Comparison of ENCODE assay signal across 8 mouse cellular contexts in the genomic region with DNA sequence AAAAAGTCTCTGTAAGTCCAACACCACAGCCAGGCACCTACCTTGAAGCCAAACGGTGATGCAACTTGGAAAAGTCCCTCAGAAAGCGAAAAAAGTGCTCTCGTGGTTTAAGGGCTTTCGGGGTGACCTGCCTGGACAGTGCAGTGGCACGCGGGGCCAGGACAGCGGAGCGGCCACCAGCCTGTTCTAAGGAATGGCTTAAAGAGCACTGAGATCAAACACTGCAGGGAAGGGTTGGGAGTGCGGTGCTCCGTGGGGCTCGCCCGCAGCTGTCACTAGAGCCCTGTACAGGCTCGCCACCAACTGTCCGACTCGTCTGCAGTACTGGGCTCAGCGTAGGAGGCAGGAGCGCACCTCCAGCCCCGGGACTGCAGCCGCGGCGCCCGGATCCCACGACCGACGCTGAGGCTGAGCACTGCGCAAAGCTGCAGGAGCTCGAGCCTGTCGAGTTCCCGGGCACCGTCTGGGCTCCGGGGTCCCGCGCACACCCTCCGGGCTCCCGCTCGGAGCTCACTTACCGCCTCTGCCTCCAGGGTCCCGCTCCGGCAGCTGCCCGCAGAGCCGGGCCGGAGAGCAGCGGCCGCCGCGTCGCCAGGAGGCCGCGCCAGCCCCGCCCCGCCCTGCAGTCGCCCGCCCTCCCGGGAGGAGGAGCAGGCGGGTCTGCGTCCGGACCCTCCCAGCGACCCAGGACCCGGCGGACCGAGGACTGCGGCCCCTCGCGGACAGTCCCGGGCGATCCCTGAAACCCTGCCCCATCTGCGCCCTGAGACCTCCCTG. TPM values are rescaled to one million over a fixed set of nuclear protein-coding genes. Genes with fewer than 3 reads are reported as not detected.
A peak's percentile ranks its signal among the peaks of the same experiment; 100 is the strongest.
DNase-seq lines count a peak whose midpoint lies in the region; ATAC-seq and TF ChIP-seq lines count a peak whose summit lies in the region.

A gene (minus strand): TSS at position 612 of the 777 bp plus-strand sequence.

- H3K9ac ChIP-seq in heart, adult 2 months (ENCODE audit: low read depth, low read length): peak within 1 kb of the TSS; percentile 83
- H3K9ac ChIP-seq in liver, postnatal 0 days (replicated peaks): peak within 1 kb of the TSS; percentile 67
- peak within 1 kb of the TSS; percentile 54 for H3K9ac ChIP-seq in neural tube, embryonic 15.5 days (replicated peaks)

- ATAC-seq in liver, postnatal 0 days: peak; percentile 91
- ATAC-seq in neural tube, embryonic 15.5 days (ENCODE audit: low FRiP score): peak; percentile 81

- peak within 1 kb of the TSS; percentile 71; the same call in 1 of the 2 replicates for H3K27ac ChIP-seq in left cerebral cortex, adult 2 months
- H3K27ac ChIP-seq in heart, adult 2 months: peak within 1 kb of the TSS; percentile 90
- H3K27ac ChIP-seq in liver, postnatal 0 days (ENCODE audit: low read depth): peak within 1 kb of the TSS; percentile 66
- H3K27ac ChIP-seq in neural tube, embryonic 15.5 days (replicated peaks): no peak within 1 kb of the TSS; the same call in 1 of the 2 replicates

- 1% methylated on average over 64 of the region's 67 CpGs for WGBS in heart, adult 2 months
- WGBS in liver, postnatal 0 days (ENCODE audit: insufficient replicate concordance): 1% methylated on average over 59 of the region's 67 CpGs
- under 1% methylated on average over 50 of the region's 67 CpGs for WGBS in neural tube, embryonic 15.5 days

- no peaks in the 10 kb centered on the region for H3K9me3 ChIP-seq in liver, postnatal 0 days (ENCODE audit: low read length)
- H3K9me3 ChIP-seq in neural tube, embryonic 15.5 days (replicated peaks): no peaks in the 10 kb centered on the region

- intact Hi-C loops in left cerebral cortex, adult 2 months (cut with DNase I): no loop called here
- intact Hi-C loops in heart, adult 2 months (cut with DNase I): loop anchor here (1.0 to 5.0 kb wide), 4 partner anchors 35 to 125 kb away; no protein-coding TSS in a partner anchor

- TF ChIP-seq EP300 in heart, adult 2 months (IDR thresholded peaks at IDR 0.05; ENCODE audit: insufficient read depth, low read depth, low read length): 0 out of 2 replicates have a peak, but pooled peaks have one; percentile 15
- no peak for TF ChIP-seq EP300 in liver, postnatal 0 days (IDR thresholded peaks at IDR 0.05; ENCODE audit: low read depth)

- H3K36me3 ChIP-seq in heart, adult 2 months (ENCODE audit: control insufficient read depth, insufficient read depth, low read length): no peaks in the 10 kb centered on the region
- H3K36me3 ChIP-seq in liver, postnatal 0 days (replicated peaks; ENCODE audit: insufficient read depth, low read length): no peaks in the 10 kb centered on the region
- H3K36me3 ChIP-seq in neural tube, embryonic 15.5 days: no peaks in the 10 kb centered on the region

- no peaks in the 10 kb centered on the region for H3K27me3 ChIP-seq in heart, adult 2 months (ENCODE audit: control insufficient read depth, insufficient read depth, low read length)
- peaks cover 16% of the 10 kb centered on the region for H3K27me3 ChIP-seq in liver, postnatal 0 days (ENCODE audit: insufficient read depth, low read length)
- peaks cover 16% of the 10 kb centered on the region for H3K27me3 ChIP-seq in neural tube, embryonic 15.5 days (replicated peaks)

- peak; percentile 18 for DNase-seq in left cerebral cortex, adult 2 months (ENCODE audit: extremely low spot score in 1 of 2, low spot score in 2 of 2)
- DNase-seq in left cerebral cortex, adult 9 months (ENCODE audit: low spot score in 2 of 2): no peak
- DNase-seq in embryo, embryonic 10 days (ENCODE audit: low spot score): peak; percentile 82
- DNase-seq in heart, adult 2 months: peak; percentile 88
- peak; percentile 86 for DNase-seq in kidney, adult 18-20 months
- peak; percentile 67 for DNase-seq in liver, postnatal 0 days
- DNase-seq in urinary bladder, postnatal 10 days (ENCODE audit: low spot score): peak; percentile 15

- H3K4me2 ChIP-seq in liver, postnatal 0 days (ENCODE audit: low read depth, low read length): peak within 1 kb of the TSS; percentile 77
- peak within 1 kb of the TSS; percentile 91 for H3K4me2 ChIP-seq in neural tube, embryonic 15.5 days

- peak; percentile 63 for TF ChIP-seq POLR2A in heart, adult 2 months (IDR thresholded peaks at IDR 0.05; ENCODE audit: insufficient read depth, low read depth, low read length)

- H3K4me3 ChIP-seq in left cerebral cortex, adult 2 months: peak within 1 kb of the TSS; percentile 54
- H3K4me3 ChIP-seq in heart, adult 2 months: peak within 1 kb of the TSS; percentile 71
- H3K4me3 ChIP-seq in liver, postnatal 0 days (ENCODE audit: low read depth, low read length): peak within 1 kb of the TSS; percentile 60
- peak within 1 kb of the TSS; percentile 60 for H3K4me3 ChIP-seq in neural tube, embryonic 15.5 days (replicated peaks)

- H3K79me2 ChIP-seq in heart, adult 2 months (replicated peaks; ENCODE audit: control insufficient read depth, insufficient read depth, low read length): peaks cover 4% of the 10 kb centered on the region

- H3K4me1 ChIP-seq in heart, adult 2 months (ENCODE audit: control insufficient read depth, insufficient read depth, low read length): peaks cover 6% of the 10 kb centered on the region
- peaks cover 6% of the 10 kb centered on the region for H3K4me1 ChIP-seq in liver, postnatal 0 days (ENCODE audit: insufficient read depth)
- peaks cover 19% of the 10 kb centered on the region for H3K4me1 ChIP-seq in neural tube, embryonic 15.5 days

- TF ChIP-seq CTCF in left cerebral cortex, adult 2 months (IDR thresholded peaks at IDR 0.05): peak; percentile 40
- TF ChIP-seq CTCF in heart, adult 2 months (IDR thresholded peaks at IDR 0.05): peak; percentile 65
- peak; percentile 20 for TF ChIP-seq CTCF in liver, postnatal 0 days (IDR thresholded peaks at IDR 0.05; ENCODE audit: low read depth)

RNA-seq across cellular contexts. Expression of the gene that starts here (rescaled TPM):
- 10 to 100 TPM; 11.4 to 11.5 TPM for total RNA-seq in left cerebral cortex, adult 2 months (2021)
- 10 to 100 TPM; 28.1 to 31.0 TPM for total RNA-seq in heart, adult 2 months (2021)
- 10.5 and 16.2 TPM in 2 replicates for polyA plus RNA-seq in heart, adult 2 months (2012; rRNA removed)
- polyA plus RNA-seq in liver, postnatal 0 days (2015; fragmentation: Nextera tagmentation; extraction: Ambion mirVana): 1.7 and 2.2 TPM in 2 replicates
- 6.9 and 8.0 TPM in 2 replicates for polyA plus RNA-seq in neural tube, embryonic 15.5 days (2015; fragmentation: Nextera tagmentation; extraction: Ambion mirVana)

Comparison
In these comparisons a context has a peak if more than half of its experiments do, and no peak if none do; other contexts are left out.
1. DNase-seq: peak in left cerebral cortex, adult 2 months (2 of 2), embryo, embryonic 10 days (single experiment), heart, adult 2 months (2 of 2), kidney, adult 18-20 months (single experiment), liver, postnatal 0 days (single experiment) and urinary bladder, postnatal 10 days (single experiment); none in left cerebral cortex, adult 9 months (0 of 2).
2. Peak in every context shown above with its lines, with median percentiles within 50 percentile points of each other: H3K4me3 ChIP-seq, CTCF ChIP-seq and H3K9ac ChIP-seq.